Mouse (Mus musculus): Measurements from ENCODE around the gene Htr1d.

Htr1d gene

GRCm38 (mm10) chr4:136452286-136452685 is 29.0 kb downstream of the Htr1d start:
- DNase-seq (ENCODE audit: low read depth, low spot score), result no peak

- no peak for DNase-seq (ENCODE audit: low read depth, low spot score)
Measured at GRCm38 (mm10) chr4:136452792-136453191, 29.5 kb downstream of the Htr1d start.

DNA sequence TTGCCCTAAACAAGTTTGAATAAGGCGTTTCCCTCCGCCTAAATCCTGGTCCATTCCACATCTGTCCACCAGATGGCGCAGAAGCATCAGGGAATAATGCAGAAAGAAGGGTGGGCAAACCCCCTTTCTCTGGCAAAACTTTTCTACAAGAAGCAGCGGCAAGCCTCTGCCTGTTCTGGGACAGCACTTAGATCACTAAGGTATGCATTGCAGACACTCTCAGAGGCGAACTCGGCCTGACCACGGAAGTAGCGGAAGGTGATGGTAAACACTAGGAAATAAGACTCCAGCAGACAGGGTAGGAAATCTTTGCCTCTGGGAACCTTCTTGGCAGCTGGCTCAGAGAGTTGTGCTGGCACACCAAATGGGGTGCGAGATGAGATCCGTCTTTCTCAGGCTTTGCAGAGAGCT is 31.5 kb downstream of the Htr1d start:
- DNase-seq (ENCODE audit: low read depth, low spot score), result peak; percentile 87

DNA sequence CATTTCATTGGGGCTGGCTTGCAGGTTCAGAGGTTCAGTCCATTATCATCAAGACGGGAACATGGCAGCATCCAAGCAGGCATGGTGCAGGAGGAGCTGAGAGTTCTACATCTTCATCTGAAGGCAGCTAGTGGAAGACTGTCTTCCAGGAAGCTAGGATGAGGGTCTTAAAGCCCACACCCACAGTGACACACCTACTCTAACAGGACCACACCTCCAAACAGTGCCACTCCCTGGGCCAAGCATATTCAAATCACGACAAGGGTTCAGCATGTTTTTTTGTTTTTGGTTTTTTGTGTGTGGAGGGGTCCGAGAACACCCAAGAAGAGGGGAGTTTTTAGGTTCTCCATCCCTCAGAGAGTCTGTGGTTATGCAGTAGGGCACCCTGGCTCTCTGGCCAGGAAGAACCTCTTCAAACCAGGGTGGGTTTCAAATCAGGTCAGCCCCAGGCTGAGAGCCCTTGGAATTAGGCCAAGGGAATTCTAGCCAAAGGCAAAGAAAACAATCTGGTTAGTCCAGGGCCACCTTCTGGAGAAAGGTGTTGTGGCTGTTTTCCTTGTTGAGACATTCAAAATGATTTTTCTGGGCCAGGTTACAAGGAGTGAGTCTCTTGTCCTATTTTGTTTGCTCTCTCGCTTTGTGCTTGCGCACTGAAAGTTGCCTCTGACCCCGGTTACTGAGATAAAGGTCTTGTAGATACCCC is 33.3 kb downstream of the Htr1d start:
- DNase-seq (ENCODE audit: low read depth, low spot score), result peak; percentile 38

DNA sequence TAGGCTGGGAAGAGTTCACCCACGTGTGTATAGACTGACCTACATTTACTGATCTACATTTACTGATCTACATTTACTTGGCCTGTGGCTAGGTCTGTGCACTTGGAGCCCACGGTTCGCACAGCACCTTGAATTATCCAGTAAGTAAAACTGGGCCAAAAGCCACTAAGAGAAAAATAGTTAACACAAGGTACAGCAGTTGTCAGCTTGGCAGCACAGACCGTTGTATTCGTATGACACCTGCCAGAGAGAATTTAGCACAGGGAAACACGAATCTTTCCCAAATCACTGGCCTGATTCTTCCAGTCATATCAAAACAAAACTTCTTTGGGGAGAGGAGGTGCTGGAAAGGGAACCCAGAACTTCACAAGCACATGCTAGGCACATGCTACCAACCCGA is 35.0 kb downstream of the Htr1d start:
- DNase-seq (ENCODE audit: low read depth, low spot score), result no peak

- peak; percentile 64 for DNase-seq (ENCODE audit: low read depth, low spot score)
Measured at GRCm38 (mm10) chr4:136459210-136459609, 35.9 kb downstream of the Htr1d start.

DNA sequence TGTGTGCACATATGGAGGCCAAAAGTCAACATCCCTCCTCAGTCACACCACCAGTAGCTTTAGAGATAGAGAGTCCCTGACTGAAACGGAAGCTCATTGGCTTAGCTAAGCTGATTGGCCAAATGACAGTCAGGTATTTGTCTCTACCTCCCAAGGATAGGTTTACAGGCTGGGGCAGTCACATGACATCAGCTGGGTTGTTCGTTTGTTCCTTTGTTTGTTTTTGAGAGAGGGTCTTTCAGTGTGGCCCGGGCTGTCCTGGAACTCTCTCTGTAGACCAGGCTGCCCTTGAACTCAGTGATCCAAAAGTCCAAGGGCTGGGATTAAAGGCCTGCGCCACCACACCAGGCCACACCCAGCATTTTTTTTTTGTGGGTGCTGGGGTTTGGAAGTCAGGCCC is 37.9 kb downstream of the Htr1d start:
- DNase-seq (ENCODE audit: low read depth, low spot score), result peak; percentile 94

- peak; percentile 60 for DNase-seq (ENCODE audit: low read depth, low spot score)
Measured at GRCm38 (mm10) chr4:136461761-136462085, 38.4 kb downstream of the Htr1d start.

GRCm38 (mm10) chr4:136462086-136462838 is 38.9 kb downstream of the Htr1d start, which contains the start of gene 6030445D17Rik:
TSS of gene 6030445D17Rik (plus strand) at chr4:136462250.
- DNase-seq (ENCODE audit: low read depth, low spot score), result peak; percentile 71

DNA sequence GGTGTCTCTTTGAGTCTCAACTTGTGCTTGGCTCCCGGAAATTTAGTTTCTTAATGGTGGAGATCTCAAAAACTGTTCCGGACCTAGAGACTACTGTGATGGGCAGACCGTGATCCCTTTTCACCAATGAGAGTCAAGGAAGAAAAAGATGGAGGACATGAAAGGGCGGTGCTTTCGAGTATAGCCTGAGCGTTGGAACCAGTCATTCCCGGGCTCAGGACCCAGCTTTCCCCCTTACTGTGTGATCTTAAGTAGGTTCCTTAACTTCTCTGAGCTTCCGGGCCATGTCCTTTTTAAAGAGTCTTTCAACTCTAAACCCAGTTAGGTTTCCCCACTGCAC is 39.5 kb downstream of the Htr1d start:
- peak; percentile 93 for DNase-seq (ENCODE audit: low read depth, low spot score)

- DNase-seq (ENCODE audit: low read depth, low spot score), result peak; percentile 94
Measured at GRCm38 (mm10) chr4:136463436-136463835, 40.1 kb downstream of the Htr1d start.

- no peak for DNase-seq (ENCODE audit: low read depth, low spot score)
Measured at GRCm38 (mm10) chr4:136466226-136466625, 42.9 kb downstream of the Htr1d start.

DNA sequence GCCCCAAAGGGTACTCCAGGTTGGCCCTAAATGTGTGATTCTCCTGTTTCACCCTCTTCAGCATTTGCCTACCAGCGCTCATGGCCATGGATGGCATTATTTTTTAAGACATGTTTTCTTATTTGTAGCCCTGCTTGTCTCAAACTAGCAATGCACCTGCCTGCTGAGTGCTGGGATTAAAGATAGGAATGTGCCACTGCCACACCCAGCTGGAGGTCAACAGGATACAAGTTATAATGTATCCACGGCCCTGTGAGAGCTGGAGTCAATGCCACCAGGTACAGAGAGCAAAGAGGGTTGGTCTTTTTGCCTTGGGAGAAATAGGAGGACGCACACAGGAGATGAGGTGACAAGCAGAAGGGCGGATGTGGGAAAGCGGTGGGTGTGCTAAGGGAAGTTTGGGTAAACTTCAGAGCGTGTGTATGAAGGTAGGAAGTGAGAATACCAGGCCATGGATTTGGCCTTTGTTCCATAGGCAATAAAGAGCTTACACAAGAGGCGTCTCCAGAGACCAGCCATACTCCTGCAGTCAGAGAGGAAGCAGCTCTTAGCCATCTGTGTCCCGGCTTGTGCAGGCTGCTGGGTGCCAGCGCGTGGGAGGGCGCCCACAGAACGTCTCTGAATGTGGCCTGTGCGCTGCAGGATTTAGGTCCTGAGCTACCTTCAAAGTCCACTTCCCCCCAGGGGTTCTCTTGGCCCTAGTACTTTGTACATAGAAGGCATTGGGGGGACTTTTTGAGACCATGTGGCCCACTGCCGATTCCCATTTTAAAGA is 45.4 kb downstream of the Htr1d start:
- DNase-seq (ENCODE audit: low read depth, low spot score), result peak; percentile 84

- peak; percentile 95 for DNase-seq (ENCODE audit: low read depth, low spot score)
Measured at GRCm38 (mm10) chr4:136469371-136469903, 46.1 kb downstream of the Htr1d start, which contains the start of gene Luzp1. TSS of gene Luzp1 (plus strand) at chr4:136469761.

GRCm38 (mm10) chr4:136469941-136470346 is 46.6 kb downstream of the Htr1d start:
- DNase-seq (ENCODE audit: low read depth, low spot score), result peak; percentile 90

GRCm38 (mm10) chr4:136470347-136471071 is 47.2 kb downstream of the Htr1d start:
- peak; percentile 72 for DNase-seq (ENCODE audit: low read depth, low spot score)

DNA sequence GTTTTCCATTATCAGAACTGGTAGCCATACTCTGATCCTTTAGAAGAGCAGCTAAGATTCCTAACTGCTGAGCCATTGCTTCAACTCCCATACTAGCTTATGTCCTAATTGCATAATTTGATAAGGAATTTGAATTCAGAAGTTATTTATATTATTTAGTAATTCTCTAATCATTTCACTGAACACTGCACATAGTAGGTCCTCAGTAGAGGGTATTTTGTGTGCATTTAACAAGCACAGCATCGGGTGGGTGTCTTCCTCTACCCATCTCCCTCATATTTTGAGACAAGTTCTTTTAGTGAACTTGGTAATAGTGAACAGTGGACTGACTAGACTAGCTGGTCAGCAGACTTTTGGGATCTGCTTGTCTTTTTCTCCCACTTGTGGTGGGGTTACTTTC is 53.4 kb downstream of the Htr1d start:
- no peak for DNase-seq (ENCODE audit: low read depth, low spot score)

DNA sequence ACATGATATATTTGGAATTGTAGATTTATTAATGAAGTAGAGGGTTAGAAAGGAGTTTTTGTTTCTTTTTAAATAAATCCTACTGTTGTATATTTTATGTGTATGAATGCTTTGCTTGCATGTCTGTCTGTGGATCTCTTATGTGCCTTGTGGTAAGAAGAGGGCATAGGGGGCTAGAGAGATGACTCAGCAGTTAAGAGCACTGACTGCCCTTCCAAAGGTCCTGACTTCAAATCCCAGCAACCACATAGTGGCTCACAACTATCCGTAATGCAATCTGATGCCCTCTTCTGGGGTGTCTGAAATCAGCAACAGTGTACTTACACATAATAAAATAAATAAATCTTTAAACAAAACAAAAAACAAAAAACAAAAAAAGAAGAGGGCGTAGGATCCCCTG is 63.2 kb downstream of the Htr1d start:
- DNase-seq (ENCODE audit: low read depth, low spot score), result no peak
